Mouse (Mus musculus): ENCODE measurements around the gene Rab11a. TPM values are rescaled to one million over a fixed set of nuclear protein-coding genes. Genes with fewer than 3 reads are reported as not detected.

The Rab11a gene
- 251 and 283 TPM in 2 replicates for polyA plus RNA-seq (2015; fragmentation: Nextera tagmentation; extraction: Ambion mirVana)

DNA sequence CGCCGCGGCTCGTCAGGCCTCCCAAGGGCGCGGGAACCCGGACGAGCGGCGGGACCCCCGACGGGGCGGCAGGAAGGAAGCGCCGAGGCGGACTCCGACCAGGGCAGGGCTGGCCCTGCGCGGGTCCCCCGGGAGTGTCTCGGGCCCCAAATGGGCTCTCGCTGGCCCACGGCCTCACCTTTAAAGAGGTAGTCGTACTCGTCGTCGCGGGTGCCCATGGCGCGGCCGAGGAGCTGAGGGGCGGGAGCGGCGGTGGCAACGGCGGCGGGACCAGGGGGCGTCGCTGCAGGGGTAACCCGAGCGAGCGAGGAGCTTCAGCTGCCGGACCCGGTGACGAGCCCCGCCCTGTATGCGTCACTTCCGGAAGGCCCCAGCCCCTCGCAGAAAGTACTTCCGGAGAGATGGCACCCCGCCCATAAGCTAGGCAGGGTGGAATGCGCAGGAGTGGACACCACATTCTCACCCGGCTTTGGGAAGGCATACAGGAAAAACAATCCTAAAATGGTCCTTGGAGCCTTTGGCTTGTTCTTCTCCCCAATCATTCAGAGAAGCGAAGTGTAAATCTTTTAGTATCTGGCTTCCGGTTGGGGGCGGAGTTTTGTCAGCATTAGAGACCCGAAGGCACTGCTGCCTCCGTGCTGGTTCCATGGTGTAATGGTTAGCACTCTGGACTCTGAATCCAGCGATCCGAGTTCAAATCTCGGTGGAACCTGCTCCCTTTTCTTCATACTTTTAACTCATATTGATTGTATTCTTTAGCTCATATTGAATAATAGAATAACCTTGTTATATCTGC lies at the start of gene Rab11a:
TSS of gene Rab11a (minus strand) at position 353 of the 796 bp plus-strand sequence.

Small RNA genes within 50 kb of the gene (microRNA-seq; reads per million reads assigned to microRNA genes)
- gene Gm47308, result 0 reads per million in 2 experiments

Other genes with a start within 250 kb of the Rab11a start
- 1.9 and 2.6 TPM in 2 replicates for gene Dennd4a, start 73.6 kb upstream of the Rab11a start, polyA plus RNA-seq (2015; fragmentation: Nextera tagmentation; extraction: Ambion mirVana)
- gene Slc24a1, start 213.8 kb upstream of the Rab11a start, polyA plus RNA-seq (2015; fragmentation: Nextera tagmentation; extraction: Ambion mirVana), result 0.11 TPM in 1 of 2 replicates, not detected in the other
- 19.9 and 21.1 TPM in 2 replicates for gene Ints14, start 223.1 kb upstream of the Rab11a start, polyA plus RNA-seq (2015; fragmentation: Nextera tagmentation; extraction: Ambion mirVana)

All from skeletal muscle tissue, postnatal 0 days (tissue).